Comparison of ENCODE assay signal across 22 mouse cellular contexts in genomic region chr13:44108695-44109094, GRCm38 (mm10).
A peak's percentile ranks its signal among the peaks of the same experiment; 100 is the strongest.
DNase-seq lines count a peak whose midpoint lies in the region; ATAC-seq lines count a peak whose summit lies in the region.
"Had no signal": no experiment of that assay in that cellular context is flagged by ENCODE, and none has a peak within 500 bp of the region (broad histone marks: within the 10 kb centered on the region; RNA-seq: fewer than 3 reads in every experiment).

No protein-coding gene starts in this region.

- no peak overlapping the region for H3K4me3 ChIP-seq in forebrain, embryonic 10.5 days
- no peak overlapping the region for H3K4me3 ChIP-seq in forebrain, embryonic 16.5 days (replicated peaks; ENCODE audit: low read length)
- H3K4me3 ChIP-seq in heart, embryonic 10.5 days, result no peak overlapping the region
- H3K4me3 ChIP-seq in heart, embryonic 11.5 days (ENCODE audit: low read depth, low read length), result no peak overlapping the region
- H3K4me3 ChIP-seq in limb, embryonic 10.5 days, result no peak overlapping the region
- H3K4me3 ChIP-seq: embryonic facial prominence, embryonic 10.5 days; embryonic facial prominence, embryonic 12.5 days; forebrain, embryonic 12.5 days had no signal

- H3K9me3 ChIP-seq in forebrain, embryonic 10.5 days, result no peaks in the 10 kb centered on the region
- no peaks in the 10 kb centered on the region for H3K9me3 ChIP-seq in forebrain, embryonic 16.5 days (ENCODE audit: control insufficient read depth, low read length)
- no peaks in the 10 kb centered on the region for H3K9me3 ChIP-seq in heart, embryonic 10.5 days
- H3K9me3 ChIP-seq in heart, embryonic 11.5 days (replicated peaks; ENCODE audit: control insufficient read depth, low read length), result no peaks in the 10 kb centered on the region
- H3K9me3 ChIP-seq in limb, embryonic 10.5 days (replicated peaks), result no peaks in the 10 kb centered on the region
- H3K9me3 ChIP-seq: embryonic facial prominence, embryonic 10.5 days; embryonic facial prominence, embryonic 12.5 days; forebrain, embryonic 12.5 days; G1E had no signal

- ATAC-seq in forebrain, embryonic 16.5 days, result no peak
- no peak for ATAC-seq in heart, embryonic 11.5 days (replicated peaks; ENCODE audit: insufficient number of reproducible peaks, low FRiP score, low TSS enrichment)
- ATAC-seq: activated CD4-positive, CD25-positive, alpha-beta regulatory T cell, adult 4 months; CD4-positive, CD25-positive, alpha-beta regulatory T cell, adult 4 months; forebrain, embryonic 14.5 days; forebrain, postnatal 0 days; Patski had no signal

- H3K27ac ChIP-seq in forebrain, embryonic 10.5 days, result peak overlapping the region; percentile 31; the same call in 1 of the 2 replicates
- H3K27ac ChIP-seq in forebrain, embryonic 16.5 days (ENCODE audit: low read length), result no peak overlapping the region
- no peak overlapping the region for H3K27ac ChIP-seq in heart, embryonic 10.5 days
- H3K27ac ChIP-seq in heart, embryonic 11.5 days (ENCODE audit: low read depth, low read length), result no peak overlapping the region
- H3K27ac ChIP-seq in limb, embryonic 10.5 days, result no peak overlapping the region
- H3K27ac ChIP-seq: embryonic facial prominence, embryonic 10.5 days; embryonic facial prominence, embryonic 12.5 days; forebrain, embryonic 12.5 days had no signal

- WGBS in forebrain, embryonic 10.5 days, result 88% methylated on average over 11 of the region's 11 CpGs
- 77% methylated on average over 11 of the region's 11 CpGs for WGBS in forebrain, embryonic 16.5 days
- 82% methylated on average over 11 of the region's 11 CpGs for WGBS in heart, embryonic 10.5 days
- 78% methylated on average over 11 of the region's 11 CpGs for WGBS in heart, embryonic 11.5 days (ENCODE audit: insufficient replicate concordance)
- 73% methylated on average over 11 of the region's 11 CpGs for WGBS in limb, embryonic 10.5 days

- H3K4me2 ChIP-seq in forebrain, embryonic 16.5 days (ENCODE audit: low read length), result no peak overlapping the region
- no peak overlapping the region for H3K4me2 ChIP-seq in heart, embryonic 11.5 days
- H3K4me2 ChIP-seq: embryonic facial prominence, embryonic 12.5 days; forebrain, embryonic 12.5 days had no signal

- peaks cover 17% of the 10 kb centered on the region; the same call in 1 of the 2 replicates for H3K27me3 ChIP-seq in forebrain, embryonic 10.5 days (ENCODE audit: poor library complexity, severe bottlenecking)
- no peaks in the 10 kb centered on the region for H3K27me3 ChIP-seq in forebrain, embryonic 16.5 days (replicated peaks; ENCODE audit: control insufficient read depth, insufficient read depth, low read length)
- H3K27me3 ChIP-seq in heart, embryonic 10.5 days (ENCODE audit: insufficient read depth, poor library complexity, severe bottlenecking), result no peaks in the 10 kb centered on the region; the same call in 1 of the 2 replicates
- no peaks in the 10 kb centered on the region for H3K27me3 ChIP-seq in heart, embryonic 11.5 days (ENCODE audit: control insufficient read depth, insufficient read depth, low read length)
- peaks cover 23% of the 10 kb centered on the region for H3K27me3 ChIP-seq in limb, embryonic 10.5 days (ENCODE audit: low read depth, poor library complexity, severe bottlenecking)
- H3K27me3 ChIP-seq: CH12.LX, Patski had no signal

- no peak overlapping the region for H3K9ac ChIP-seq in forebrain, embryonic 16.5 days (replicated peaks; ENCODE audit: low read depth, low read length)
- no peak overlapping the region for H3K9ac ChIP-seq in heart, embryonic 11.5 days (ENCODE audit: low read depth, low read length)
- H3K9ac ChIP-seq: embryonic facial prominence, embryonic 12.5 days; forebrain, embryonic 12.5 days; forebrain, postnatal 0 days had no signal

- peaks cover 9% of the 10 kb centered on the region for H3K4me1 ChIP-seq in forebrain, embryonic 10.5 days
- H3K4me1 ChIP-seq in forebrain, embryonic 16.5 days (replicated peaks; ENCODE audit: control insufficient read depth, insufficient read depth, low read length), result peaks cover 8% of the 10 kb centered on the region
- peaks cover 8% of the 10 kb centered on the region for H3K4me1 ChIP-seq in heart, embryonic 10.5 days
- no peaks in the 10 kb centered on the region for H3K4me1 ChIP-seq in heart, embryonic 11.5 days (ENCODE audit: control insufficient read depth, insufficient read depth, low read length)
- peaks cover 31% of the 10 kb centered on the region for H3K4me1 ChIP-seq in limb, embryonic 10.5 days
- H3K4me1 ChIP-seq: forebrain, embryonic 12.5 days had no signal

- DNase-seq in forebrain, embryonic 10.5 days (ENCODE audit: extremely low spot score, low spot score), result no peak
- peak; percentile 51 for DNase-seq in heart, embryonic 10.5 days (ENCODE audit: low spot score)
- DNase-seq in limb, embryonic 10.5 days (ENCODE audit: low spot score), result peak; percentile 25
- DNase-seq: adrenal gland, adult 8-10 months; adrenal gland, postnatal 36 days; B cell, adult 2 months; cerebellum, adult 11-12 months; cerebellum, adult 9-10 months; cerebellum, postnatal 10 days; cerebellum, postnatal 25 days; forebrain, postnatal 0 days had no signal

- no peaks in the 10 kb centered on the region for H3K36me3 ChIP-seq in forebrain, embryonic 10.5 days (replicated peaks)
- H3K36me3 ChIP-seq in forebrain, embryonic 16.5 days (ENCODE audit: control insufficient read depth, insufficient read depth), result no peaks in the 10 kb centered on the region
- H3K36me3 ChIP-seq in heart, embryonic 10.5 days, result no peaks in the 10 kb centered on the region
- no peaks in the 10 kb centered on the region for H3K36me3 ChIP-seq in heart, embryonic 11.5 days (ENCODE audit: control insufficient read depth, insufficient read depth, low read length)
- no peaks in the 10 kb centered on the region for H3K36me3 ChIP-seq in limb, embryonic 10.5 days
- H3K36me3 ChIP-seq: embryonic facial prominence, embryonic 10.5 days; embryonic facial prominence, embryonic 12.5 days; forebrain, embryonic 12.5 days; G1E had no signal
